Mouse (Mus musculus) brain, embryonic 14.5 days (tissue): ENCODE measurements around the gene Apon. TPM values are rescaled to one million over a fixed set of nuclear protein-coding genes. Genes with fewer than 3 reads are reported as not detected.
"Not testable (repeated sequence)": the region's sequence is repeated elsewhere in the genome, so short reads cannot be mapped to it uniquely, and the experiment has no call there.

Experiments used
- DNase-seq: peaks from one replicate; pipeline ENCODE4 v3.0.0-alpha.2; 2011; ENCODE audit warnings: low read depth
- CTCF ChIP-seq: fragments of 200-500 bp; IDR thresholded peaks from 2 replicates; pipeline ENCODE4 v1.5.1; 2012; ENCODE audit warnings: inconsistent platforms, mild to moderate bottlenecking, moderate library complexity, borderline replicate concordance; ENCODE audit not compliant: insufficient read depth, insufficient read length; ENCODE audit errors: extremely low read depth
- POLR2A ChIP-seq: fragments of 200-500 bp; IDR thresholded peaks from 2 replicates; pipeline ENCODE4 v1.6.1; 2012; ENCODE audit warnings: mild to moderate bottlenecking, inconsistent platforms, borderline replicate concordance; ENCODE audit not compliant: poor library complexity, insufficient read depth, insufficient read length, severe bottlenecking; ENCODE audit errors: extremely low read depth
- polyA plus RNA-seq: library from polyadenylated mRNA; depleted of rRNA; stranded (reverse); fragments of >200 nt; gene quantifications from 2 replicates; pipeline ENCODE4 v1.2.3, GENCODE M21; 2012; rRNA removed

Gene Apon
- 0.20 and 0.23 TPM in 2 replicates for polyA plus RNA-seq

DNA sequence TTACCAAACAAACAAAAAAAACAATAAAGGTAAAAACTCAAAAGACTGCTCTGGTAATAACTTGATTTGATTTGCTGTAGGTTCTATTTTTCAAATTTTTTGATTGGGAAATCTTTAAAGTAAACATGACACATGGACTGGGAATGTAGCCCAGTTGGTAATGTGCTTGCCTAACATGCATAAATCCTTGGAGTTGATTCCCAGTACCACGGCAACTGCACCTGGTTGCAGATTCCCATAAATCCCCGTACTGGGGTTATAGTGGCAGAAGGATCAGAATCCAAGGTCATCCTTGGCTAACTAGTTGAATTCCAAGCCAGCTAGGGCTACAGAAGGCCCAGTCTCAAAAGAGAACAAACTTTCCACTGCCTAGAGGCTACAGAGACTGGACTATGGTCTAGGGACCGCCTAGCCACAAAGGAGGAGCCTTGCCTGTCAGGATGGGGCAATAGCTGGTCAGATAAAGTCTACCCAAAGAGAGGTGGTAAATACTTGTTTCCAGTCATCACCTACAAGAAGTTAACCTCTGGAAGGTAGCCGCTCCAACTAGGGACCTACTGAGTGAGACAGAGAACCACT is at the start of gene Apon:
Gene Apon (plus strand): TSS at position 420 of the 579 bp plus-strand sequence.
- DNase-seq: no peak
- no peak for TF ChIP-seq CTCF
- TF ChIP-seq POLR2A: no peak

DNA sequence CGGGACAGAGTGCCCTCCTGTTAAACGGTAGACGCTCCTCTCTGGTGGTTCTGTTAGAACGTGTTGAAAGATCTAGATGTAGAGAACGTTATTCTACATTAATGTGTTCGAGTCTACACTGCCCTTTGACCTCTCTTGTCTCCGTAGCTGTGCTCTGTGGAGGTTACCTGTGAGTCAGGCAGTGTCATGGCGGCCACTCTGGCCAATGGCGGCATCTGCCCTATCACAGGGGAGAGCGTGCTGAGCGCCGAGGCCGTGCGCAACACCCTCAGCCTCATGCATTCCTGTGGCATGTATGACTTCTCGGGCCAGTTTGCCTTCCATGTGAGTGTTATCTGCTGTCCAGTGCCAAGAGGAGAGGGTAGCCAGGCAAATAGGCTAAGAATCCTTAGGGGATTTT is 49.0 kb upstream of the Apon start:
- TF ChIP-seq CTCF (no peak), POLR2A (no peak)
- no peak for DNase-seq

DNA sequence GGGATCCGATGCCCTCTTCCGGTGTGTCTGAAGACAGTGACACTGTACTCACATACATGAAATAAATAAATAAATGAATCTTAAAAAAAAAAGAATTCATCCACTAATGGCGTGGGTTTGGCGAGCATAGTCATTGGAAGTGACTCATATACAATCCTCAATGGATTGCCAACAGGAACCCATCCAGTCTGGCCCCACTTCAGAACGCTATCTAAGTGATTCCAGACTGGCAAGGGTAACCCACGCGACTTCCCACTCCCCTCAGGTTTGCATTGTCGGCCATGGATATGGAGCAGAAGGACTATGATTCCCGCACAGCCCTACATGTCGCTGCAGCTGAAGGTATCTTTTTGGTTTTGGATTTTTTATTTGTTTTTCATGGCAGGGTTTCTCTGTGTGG is 45.6 kb upstream of the Apon start:
- TF ChIP-seq POLR2A (no peak), CTCF (no peak)
- DNase-seq: no peak

DNA sequence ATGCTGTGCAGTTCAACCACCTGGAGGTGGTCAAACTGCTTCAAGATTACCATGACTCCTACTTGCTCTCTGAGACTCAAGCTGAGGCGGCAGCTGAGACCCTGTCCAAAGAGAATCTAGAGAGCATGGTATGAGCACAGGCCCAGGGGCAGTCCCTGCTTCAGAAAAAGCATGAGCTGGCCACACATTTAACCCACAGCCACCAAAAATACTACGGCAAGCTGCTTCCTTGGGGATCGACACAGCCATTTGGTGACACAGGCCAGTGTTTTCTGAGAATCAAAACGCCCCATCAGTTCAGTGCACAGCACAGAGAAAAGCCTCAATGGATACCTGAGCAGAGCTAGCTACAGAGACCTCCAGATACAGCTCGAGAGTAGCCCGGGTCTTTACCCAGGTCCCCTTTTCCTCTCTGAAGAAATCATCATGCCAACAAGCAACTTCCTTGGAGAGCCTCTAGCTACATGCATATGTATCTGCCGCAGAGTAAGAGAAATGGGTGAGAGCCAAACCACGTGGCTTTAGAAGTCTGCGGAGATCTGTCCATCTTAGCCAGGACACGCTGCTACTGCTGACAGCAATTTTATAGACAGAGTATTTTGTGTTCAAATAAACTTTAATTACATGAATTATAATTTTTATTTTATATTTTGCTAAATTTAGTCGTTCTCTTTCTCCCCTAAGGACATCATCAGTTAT is 44.4 kb upstream of the Apon start:
- no peak for DNase-seq
- TF ChIP-seq CTCF: no peak
- TF ChIP-seq POLR2A: no peak

DNA sequence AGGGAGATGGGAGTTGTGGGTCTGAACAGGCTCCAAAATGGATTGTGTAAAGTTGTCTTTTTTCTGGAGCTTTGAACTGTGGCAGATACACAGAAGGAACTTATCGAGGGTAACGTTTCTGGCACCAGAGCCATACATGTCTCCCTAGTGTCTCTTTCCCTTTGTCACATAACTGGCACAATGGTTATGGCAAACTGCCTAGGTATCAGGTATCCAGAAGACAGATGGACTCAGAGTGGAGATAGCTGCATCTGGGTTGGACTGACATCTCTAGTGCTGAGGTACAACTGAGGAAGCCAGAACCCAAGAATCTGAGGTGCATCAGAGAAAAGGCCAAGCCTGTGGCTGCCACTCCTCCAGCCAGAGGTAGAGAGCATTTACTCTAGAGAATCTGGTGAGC is 43.8 kb upstream of the Apon start:
- no peak for DNase-seq
- TF ChIP-seq CTCF: no peak
- TF ChIP-seq POLR2A: no peak

DNA sequence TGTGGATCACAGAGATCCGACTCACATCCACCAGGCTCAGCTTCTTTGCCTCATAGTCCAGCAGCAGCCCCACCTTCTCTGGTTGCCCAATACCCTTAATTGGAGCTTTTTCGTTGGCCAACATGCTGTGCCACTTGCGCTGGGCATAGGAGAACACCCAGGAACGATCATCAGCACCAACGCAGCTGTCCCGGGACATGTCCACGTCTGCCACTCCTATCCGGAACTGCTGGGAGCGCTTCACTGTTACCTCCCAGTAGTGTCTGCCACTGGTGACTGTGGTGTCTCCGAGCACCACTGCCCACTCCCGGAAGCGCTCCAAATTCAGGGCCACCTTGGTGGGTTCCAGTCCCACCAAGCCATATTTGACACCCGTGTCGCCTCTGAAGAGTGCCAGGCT is 42.9 kb upstream of the Apon start:
- no peak for TF ChIP-seq CTCF
- TF ChIP-seq POLR2A: no peak
- no peak for DNase-seq

DNA sequence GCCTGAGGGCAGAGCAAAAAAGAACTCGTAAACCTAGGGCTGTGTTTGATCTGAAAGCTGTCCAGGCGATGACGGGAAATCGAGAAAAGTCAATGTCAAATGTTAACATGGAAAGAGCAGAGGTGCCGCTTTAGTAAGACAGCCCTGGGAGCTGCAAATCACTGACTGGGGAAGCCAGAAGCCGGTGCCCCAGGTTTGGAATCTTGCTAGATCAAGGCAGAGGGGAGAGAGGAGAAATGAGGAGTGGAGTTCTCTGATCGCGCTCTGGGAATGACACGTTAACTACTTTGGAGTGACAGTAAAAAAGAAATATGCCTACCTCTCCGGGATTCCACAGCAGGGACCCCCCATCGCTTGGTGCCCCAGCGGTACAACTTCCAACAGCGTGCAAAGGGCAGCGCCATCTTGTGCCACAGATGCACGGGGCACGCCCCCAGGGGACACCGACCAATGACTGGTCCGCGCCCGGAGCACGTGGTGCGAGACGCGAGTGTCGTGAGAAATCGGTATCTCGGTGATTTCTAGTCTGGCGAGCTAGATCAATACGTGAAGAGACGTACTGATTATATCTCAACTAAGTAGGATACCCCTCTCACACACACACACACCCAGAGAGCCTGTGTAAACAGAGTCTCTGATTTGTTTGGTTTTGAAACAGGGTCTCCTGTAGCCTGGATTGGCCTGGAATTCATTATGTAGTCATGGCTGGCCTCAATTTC is 42.3 kb upstream of the Apon start, which contains the start of gene Spryd4:
Gene Spryd4 (minus strand): TSS at position 418 of the 719 bp plus-strand sequence.
- TF ChIP-seq POLR2A: 0 out of 2 replicates have a peak, but pooled peaks have one; percentile 17
- TF ChIP-seq CTCF: peak; percentile 21; the same call in 1 of the 2 replicates
- peak; percentile 96 for DNase-seq

DNA sequence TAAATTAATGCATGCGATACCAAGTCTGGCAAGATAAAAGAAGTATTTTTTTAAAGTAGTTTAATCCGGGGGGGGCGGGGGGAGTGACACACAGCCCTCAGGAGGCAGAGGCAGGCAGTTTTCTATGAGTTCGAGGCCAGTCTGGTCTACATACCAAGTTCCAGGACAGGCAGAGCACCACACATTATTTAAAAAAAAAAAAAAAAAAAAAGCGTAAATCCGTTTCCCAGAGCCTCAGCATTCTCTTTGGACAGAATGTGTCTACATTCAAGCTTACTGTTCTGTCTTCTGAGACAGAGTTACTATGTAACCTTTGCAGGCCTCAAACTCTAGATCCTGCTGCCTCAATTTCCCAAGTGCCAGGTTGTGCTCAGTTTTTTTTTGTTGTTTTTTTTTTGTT is 41.7 kb upstream of the Apon start:
- no peak for TF ChIP-seq POLR2A
- no peak for TF ChIP-seq CTCF
- DNase-seq: no peak

DNA sequence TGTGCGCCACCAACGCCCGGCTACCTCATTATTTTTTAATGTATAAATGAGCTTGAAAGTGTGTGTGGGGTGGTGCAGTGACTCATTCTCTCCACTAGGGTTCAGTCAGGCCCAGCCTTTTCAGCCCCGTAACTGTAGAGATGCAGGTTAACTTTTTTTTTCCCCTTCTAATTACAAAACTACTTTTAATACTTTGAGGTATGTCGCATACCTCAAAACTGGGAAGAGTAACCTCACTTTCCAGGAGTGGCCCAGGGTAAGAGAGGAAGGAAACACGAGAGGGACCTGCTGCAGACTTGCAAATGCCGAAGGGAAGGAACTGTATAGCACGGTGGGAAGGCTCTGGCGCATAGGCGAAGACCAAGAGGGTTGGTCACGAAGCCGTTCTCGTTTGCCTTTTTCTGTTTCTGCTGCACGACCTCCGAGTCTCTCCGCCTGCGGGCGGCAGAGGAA is 41.0 kb upstream of the Apon start:
- peak; percentile 67; the same call in 1 of the 2 replicates for TF ChIP-seq CTCF
- TF ChIP-seq POLR2A: no peak
- peak; percentile 80 for DNase-seq

DNA sequence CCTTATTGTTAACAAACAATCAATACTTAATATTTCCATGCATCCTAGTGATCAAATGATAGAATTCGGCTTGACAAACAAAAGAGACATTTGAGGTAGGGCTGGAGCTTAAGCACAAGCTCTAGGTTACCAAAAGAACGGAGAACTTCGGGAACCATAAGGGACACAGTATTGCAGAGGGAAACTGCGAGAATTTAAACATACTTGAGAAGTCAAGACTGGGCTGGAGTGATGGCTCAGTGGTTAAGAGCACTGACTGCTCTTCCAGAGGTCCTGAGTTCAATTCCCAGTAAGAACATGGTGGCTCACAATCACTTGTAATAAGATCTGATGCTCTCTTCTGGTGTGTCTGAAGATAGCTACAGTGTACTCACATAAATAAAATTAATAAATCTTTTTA is 39.8 kb upstream of the Apon start:
- not testable (repeated sequence) for DNase-seq

DNA sequence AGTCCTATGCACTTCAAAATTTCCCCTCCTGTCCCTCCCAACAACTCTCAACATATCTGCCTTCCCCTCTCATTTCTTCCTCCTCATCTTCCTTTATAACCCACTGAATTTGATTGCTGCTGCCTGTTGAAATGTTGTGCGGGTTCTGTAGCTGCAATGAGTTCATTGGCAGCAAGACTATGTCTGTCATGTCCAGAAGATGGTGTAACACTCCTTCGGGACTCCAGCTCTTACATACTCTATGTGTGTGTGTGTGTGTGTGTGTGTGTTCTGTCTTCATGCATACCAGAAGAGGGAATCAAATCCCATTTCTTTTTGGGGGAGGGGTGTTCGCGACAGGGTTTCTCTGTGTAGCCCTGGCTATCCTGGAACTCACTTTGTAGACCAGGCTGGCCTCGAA is 38.9 kb upstream of the Apon start:
- DNase-seq: no peak

More for the DNA sequence above, 38.9 kb upstream of the Apon start:
- no peak for TF ChIP-seq CTCF
- TF ChIP-seq POLR2A: no peak
